Mouse (Mus musculus) C2C12 (cell line): Measurements from ENCODE around the gene Megf6. TPM values are rescaled to one million over a fixed set of nuclear protein-coding genes. Genes with fewer than 3 reads are reported as not detected.

Source experiments
- H3K27me3 ChIP-seq: one replicate; pipeline ENCODE4 v1.6.1; 2011; ENCODE audit not compliant: control insufficient read depth, insufficient read depth, insufficient read length
- H3K36me3 ChIP-seq: one replicate; pipeline ENCODE4 v1.6.1; 2011; ENCODE audit not compliant: control insufficient read depth, insufficient read depth
- H3K4me3 ChIP-seq: one replicate; pipeline ENCODE4 v1.5.1; 2011; ENCODE audit warnings: mild to moderate bottlenecking, control low read depth; ENCODE audit not compliant: poor library complexity, insufficient read depth, severe bottlenecking
- H3K79me2 ChIP-seq: one replicate; pipeline ENCODE4 v1.6.1; 2011; ENCODE audit not compliant: control insufficient read depth, insufficient read depth
- H3K79me3 ChIP-seq: one replicate; pipeline ENCODE4 v1.6.1; 2011; ENCODE audit warnings: low read depth, control low read depth
- H3ac ChIP-seq: one replicate; pipeline ENCODE3; 2011; ENCODE audit warnings: low read depth; ENCODE audit not compliant: control insufficient read depth, insufficient read length
- CEBPB ChIP-seq: IDR thresholded peaks from one replicate; pipeline ENCODE4 v1.6.1; 2011; ENCODE audit warnings: low read depth, mild to moderate bottlenecking, control low read depth, moderate library complexity
- CTCF ChIP-seq: IDR thresholded peaks from one replicate; pipeline ENCODE4 v1.5.1; 2011; ENCODE audit not compliant: control insufficient read depth, insufficient read depth, insufficient read length
- FOSL1 ChIP-seq: IDR thresholded peaks from one replicate; pipeline ENCODE4 v1.8.0; 2011; ENCODE audit warnings: mild to moderate bottlenecking, low read length; ENCODE audit not compliant: poor library complexity, insufficient read depth, severe bottlenecking
- MAX ChIP-seq: IDR thresholded peaks from one replicate; pipeline ENCODE4 v1.6.1; 2011; ENCODE audit warnings: mild to moderate bottlenecking, control low read depth
- MYOD1 ChIP-seq: IDR thresholded peaks from one replicate; pipeline ENCODE4 v1.6.1; 2011; ENCODE audit warnings: low read depth; ENCODE audit not compliant: control insufficient read depth, insufficient read length
- MYOG ChIP-seq: IDR thresholded peaks from one replicate; pipeline ENCODE4 v1.6.1; 2011; ENCODE audit not compliant: control insufficient read depth, insufficient read length; ENCODE audit errors: extremely low read depth
- USF1 ChIP-seq: IDR thresholded peaks from one replicate; pipeline ENCODE4 v1.6.1; 2011; ENCODE audit warnings: low read depth, mild to moderate bottlenecking, control low read depth, moderate library complexity
- polyA plus RNA-seq: library from polyadenylated mRNA; unstranded; fragments of >200 nt; fragmentation: generic; extraction: Trizol; gene quantifications from one replicate; pipeline ENCODE4 v1.2.1, GENCODE M21; 2012; ENCODE audit warnings: missing spikeins

The Megf6 gene
- polyA plus RNA-seq, 1 experiment = 0.08 TPM

DNA sequence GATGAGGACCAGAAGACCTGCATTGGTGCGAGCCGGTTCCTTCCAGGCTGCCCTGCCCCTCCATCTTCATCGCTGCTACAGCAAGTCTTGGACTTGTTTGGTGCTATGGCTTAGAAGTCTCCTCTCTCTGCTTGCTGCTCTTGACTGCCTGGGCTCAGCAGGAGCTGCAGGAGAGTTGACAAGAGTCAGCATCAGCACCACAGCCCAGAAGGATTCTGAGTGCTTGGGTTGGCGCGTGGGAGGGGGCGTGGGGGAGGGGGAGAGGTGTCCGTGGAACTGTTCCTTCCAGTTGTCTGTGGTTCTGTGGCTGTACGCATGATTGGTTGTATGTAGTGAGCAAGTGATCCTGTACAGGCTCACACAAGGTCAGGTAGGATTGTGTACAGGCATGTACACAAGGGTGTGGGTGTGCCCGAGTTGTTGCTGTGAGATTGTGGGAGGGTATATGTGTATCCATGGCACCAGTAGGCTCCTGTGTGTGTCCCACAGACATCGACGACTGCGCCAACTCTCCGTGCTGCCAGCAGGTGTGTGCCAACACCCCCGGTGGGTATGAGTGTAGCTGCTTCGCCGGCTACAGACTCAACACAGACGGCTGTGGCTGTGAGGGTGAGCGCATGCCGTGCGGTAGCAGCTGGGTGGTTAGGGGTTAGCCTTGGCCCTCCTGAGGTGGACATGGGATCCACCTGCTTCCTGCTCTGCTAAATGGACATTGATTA is 82.2 kb downstream of the Megf6 start:
- Histone ChIP-seq H3ac (no peak overlapping the region), H3K4me3 (no peak overlapping the region), H3K27me3 (no peaks in the 10 kb centered on the region), H3K79me3 (no peaks in the 10 kb centered on the region), H3K79me2 (no peaks in the 10 kb centered on the region), H3K36me3 (no peaks in the 10 kb centered on the region)
- TF ChIP-seq FOSL1 (no peak), USF1 (no peak), MYOG (no peak), MYOD1 (no peak), MAX (no peak), CEBPB (no peak), CTCF (no peak)

DNA sequence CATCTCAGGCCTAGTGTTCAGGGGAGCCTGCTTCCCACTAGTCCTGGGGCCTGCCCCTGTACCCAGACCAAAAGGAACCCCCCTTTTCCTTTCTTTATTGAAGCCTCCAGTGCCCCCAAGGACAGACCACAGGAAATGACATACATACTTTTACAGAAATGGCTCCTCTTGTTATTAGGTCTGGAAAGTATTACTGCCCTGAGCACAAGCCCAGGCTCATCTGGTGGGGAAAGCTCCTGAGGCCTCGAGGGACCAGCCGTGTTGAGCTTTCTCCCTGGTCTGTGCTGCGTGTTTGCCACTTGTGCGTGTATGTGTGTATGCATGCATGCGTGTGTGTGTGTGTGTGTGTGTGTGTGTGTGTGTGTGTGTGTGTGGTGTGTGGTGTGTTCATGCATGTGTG is 90.2 kb downstream of the Megf6 start:
- H3K4me3 ChIP-seq = no peak overlapping the region
- no peaks in the 10 kb centered on the region for H3K36me3 ChIP-seq
- TF ChIP-seq CEBPB = no peak
- no peak for TF ChIP-seq MYOG
- TF ChIP-seq MYOD1 = no peak
- no peak for TF ChIP-seq CTCF
- no peak for TF ChIP-seq FOSL1

DNA sequence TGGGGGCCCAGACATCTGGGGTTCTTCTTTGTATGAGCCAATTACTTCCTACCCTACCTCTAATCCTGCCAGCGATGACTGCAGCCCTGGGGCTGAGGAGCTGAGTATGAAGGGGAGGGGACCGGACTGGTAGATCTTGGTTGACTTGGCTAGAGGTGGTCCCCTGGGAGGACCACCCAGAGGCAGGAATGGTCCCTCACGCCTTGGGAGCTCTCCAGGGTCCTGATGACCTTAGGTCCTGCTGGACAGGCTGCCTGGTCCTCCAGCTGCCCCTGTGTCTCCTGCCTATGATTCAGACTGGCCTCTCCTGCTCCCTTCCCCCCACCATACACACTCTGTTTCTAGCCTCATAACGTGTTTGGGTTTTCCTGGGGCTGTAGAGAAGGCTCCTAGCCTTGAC is 91.5 kb downstream of the Megf6 start:
- Histone ChIP-seq H3K36me3 (no peaks in the 10 kb centered on the region), H3K79me2 (no peaks in the 10 kb centered on the region), H3K79me3 (no peaks in the 10 kb centered on the region), H3K27me3 (no peaks in the 10 kb centered on the region), H3K4me3 (no peak overlapping the region), H3ac (no peak overlapping the region)
- TF ChIP-seq CTCF (no peak), MAX (no peak), USF1 (no peak), MYOD1 (no peak), MYOG (no peak), CEBPB (no peak), FOSL1 (no peak)

More for the DNA sequence above, 90.2 kb downstream of the Megf6 start:
- no peaks in the 10 kb centered on the region for H3K79me2 ChIP-seq
- no peaks in the 10 kb centered on the region for H3K79me3 ChIP-seq
- no peaks in the 10 kb centered on the region for H3K27me3 ChIP-seq
- H3ac ChIP-seq = no peak overlapping the region

DNA sequence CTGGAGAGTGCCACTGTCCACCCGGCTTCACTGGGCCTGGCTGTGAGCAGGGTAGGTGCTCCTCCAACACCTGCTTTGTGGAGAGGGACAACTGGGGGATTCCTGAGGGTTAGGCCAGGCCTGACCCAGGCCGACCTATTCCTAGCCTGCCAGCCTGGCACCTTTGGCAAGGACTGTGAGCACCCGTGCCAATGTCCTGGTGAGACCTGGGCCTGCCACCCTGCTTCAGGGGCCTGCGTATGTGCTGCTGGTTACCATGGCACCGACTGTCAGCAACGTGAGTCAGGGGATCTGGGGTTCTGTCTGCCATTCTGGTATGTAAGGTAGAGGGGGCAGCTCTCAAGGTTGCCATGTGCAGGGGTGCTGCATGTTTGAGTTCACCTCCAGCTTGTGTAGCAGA is 97.0 kb downstream of the Megf6 start:
- H3K4me3 ChIP-seq = no peak overlapping the region
- TF ChIP-seq USF1 = no peak
- TF ChIP-seq MYOG = no peak
- no peak for TF ChIP-seq CTCF
- TF ChIP-seq MYOD1 = no peak
- no peak for TF ChIP-seq FOSL1
- no peak for TF ChIP-seq MAX
- TF ChIP-seq CEBPB = no peak

DNA sequence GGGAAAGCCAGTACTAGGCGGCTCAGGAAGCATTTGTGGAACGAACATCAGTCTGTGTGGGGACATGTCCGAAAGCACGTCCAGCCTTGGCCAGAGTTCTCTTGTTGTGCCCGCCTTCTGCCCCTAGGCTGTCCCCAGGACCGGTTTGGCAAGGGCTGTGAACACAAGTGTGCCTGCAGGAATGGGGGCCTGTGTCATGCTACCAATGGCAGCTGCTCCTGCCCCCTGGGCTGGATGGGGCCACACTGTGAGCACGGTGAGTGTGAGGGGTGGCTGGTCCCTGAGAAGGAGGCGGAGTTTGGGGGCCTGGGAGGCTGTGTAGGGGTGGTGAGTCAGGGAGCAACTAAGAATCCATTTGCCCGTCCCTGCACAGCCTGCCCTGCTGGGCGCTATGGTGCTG is 99.0 kb downstream of the Megf6 start:
- no peak for TF ChIP-seq CEBPB
- TF ChIP-seq CTCF = no peak
- TF ChIP-seq MYOD1 = no peak
- no peak for TF ChIP-seq USF1
- no peak for TF ChIP-seq MYOG
- no peak for TF ChIP-seq FOSL1
- no peak for TF ChIP-seq MAX
- Histone ChIP-seq H3K36me3 (no peaks in the 10 kb centered on the region), H3ac (no peak overlapping the region), H3K27me3 (no peaks in the 10 kb centered on the region), H3K79me2 (no peaks in the 10 kb centered on the region), H3K4me3 (no peak overlapping the region), H3K79me3 (no peaks in the 10 kb centered on the region)

More for the DNA sequence above, 97.0 kb downstream of the Megf6 start:
- Histone ChIP-seq H3K79me3 (no peaks in the 10 kb centered on the region), H3K36me3 (no peaks in the 10 kb centered on the region), H3K27me3 (no peaks in the 10 kb centered on the region), H3ac (no peak overlapping the region), H3K79me2 (no peaks in the 10 kb centered on the region)

DNA sequence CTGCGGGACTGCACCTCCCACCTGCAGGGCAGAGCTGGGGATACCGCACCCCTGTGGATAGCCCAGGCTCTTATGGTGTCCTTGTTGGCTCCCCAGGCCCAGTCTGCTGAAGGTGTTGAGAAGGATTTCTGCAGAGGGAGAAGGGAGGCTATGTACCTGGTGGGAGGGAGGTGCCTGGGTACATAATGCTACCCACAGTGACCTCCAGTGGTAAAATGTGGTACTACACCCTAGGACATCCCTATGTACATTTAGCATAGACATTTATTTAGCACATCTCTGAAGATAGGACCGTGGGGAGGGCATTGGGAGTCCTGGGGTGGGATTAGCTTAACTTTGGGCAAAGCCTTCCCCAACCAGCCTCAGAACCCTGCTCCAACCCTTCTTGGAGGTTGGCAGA is 102.5 kb downstream of the Megf6 start:
- Histone ChIP-seq H3K79me2 (no peaks in the 10 kb centered on the region), H3K79me3 (no peaks in the 10 kb centered on the region), H3K4me3 (no peak overlapping the region), H3K27me3 (no peaks in the 10 kb centered on the region), H3ac (no peak overlapping the region), H3K36me3 (no peaks in the 10 kb centered on the region)
- TF ChIP-seq FOSL1 = no peak
- TF ChIP-seq USF1 = no peak
- TF ChIP-seq MAX = no peak
- no peak for TF ChIP-seq MYOG
- TF ChIP-seq CTCF = no peak
- no peak for TF ChIP-seq MYOD1
- TF ChIP-seq CEBPB = no peak
